15 mouse cellular contexts compared by ENCODE assay signal in the genomic region with DNA sequence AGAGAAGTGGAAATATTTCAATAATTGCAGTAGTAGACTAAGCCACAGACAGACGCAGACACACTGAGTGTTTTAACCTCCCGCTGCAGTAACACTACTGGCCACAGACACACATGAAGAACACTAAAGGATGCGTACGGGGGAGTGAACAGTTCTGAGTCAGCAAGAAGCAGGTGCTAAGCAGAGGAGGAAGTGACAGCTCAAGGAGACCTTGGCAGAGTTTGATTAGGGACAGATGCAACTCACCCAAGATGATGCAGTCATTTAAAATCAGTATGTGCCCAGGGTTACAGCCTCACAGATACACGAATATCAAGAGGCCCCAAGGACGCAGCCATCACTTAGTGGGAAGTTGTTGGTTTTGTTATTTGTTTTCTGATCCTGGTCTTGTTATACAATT. TPM values are rescaled to one million over a fixed set of nuclear protein-coding genes. Genes with fewer than 3 reads are reported as not detected.
A peak's percentile ranks its signal among the peaks of the same experiment; 100 is the strongest.
DNase-seq lines count a peak whose midpoint lies in the region; ATAC-seq and TF ChIP-seq lines count a peak whose summit lies in the region.
"Had no signal": no experiment of that assay in that cellular context is flagged by ENCODE, and none has a peak within 500 bp of the region (broad histone marks: within the 10 kb centered on the region; RNA-seq: fewer than 3 reads in every experiment).

No protein-coding gene starts in this region.

- WGBS in hindbrain, postnatal 0 days: 89% methylated on average over 6 of the region's 6 CpGs
- WGBS in hindbrain, embryonic 12.5 days: 87% methylated on average over 6 of the region's 6 CpGs

- H3K27me3 ChIP-seq in CH12.LX (replicated peaks): no peaks in the 10 kb centered on the region
- H3K27me3 ChIP-seq in hindbrain, postnatal 0 days (ENCODE audit: insufficient read depth, low read length): no peaks in the 10 kb centered on the region
- H3K27me3 ChIP-seq in hindbrain, embryonic 12.5 days: no peaks in the 10 kb centered on the region
- H3K27me3 ChIP-seq: heart, embryonic 15.5 days; limb, embryonic 12.5 days had no signal

- H3K4me1 ChIP-seq in CH12.LX (ENCODE audit: control insufficient read depth in 1 of 2, insufficient read depth in 2 of 2): peaks cover 7 to 29% of the 10 kb centered on the region in 2 experiments
- 0 out of 2 replicates have a peak, but pooled peaks cover 6% of the 10 kb centered on the region for H3K4me1 ChIP-seq in hindbrain, postnatal 0 days (ENCODE audit: insufficient read depth, low read length)
- 0 out of 2 replicates have a peak, but pooled peaks cover 2% of the 10 kb centered on the region for H3K4me1 ChIP-seq in hindbrain, embryonic 12.5 days
- H3K4me1 ChIP-seq: limb, embryonic 12.5 days had no signal

- no peak overlapping the region for H3K4me2 ChIP-seq in CH12.LX (ENCODE audit: insufficient read depth, low read depth, poor library complexity, severe bottlenecking)
- no peak overlapping the region for H3K4me2 ChIP-seq in hindbrain, postnatal 0 days (ENCODE audit: low read depth, low read length)
- H3K4me2 ChIP-seq in hindbrain, embryonic 12.5 days (replicated peaks): no peak overlapping the region
- H3K4me2 ChIP-seq: heart, embryonic 15.5 days; limb, embryonic 12.5 days had no signal

- DNase-seq in adrenal gland, postnatal 14 days: peak; percentile 36
- no peak for DNase-seq in adrenal gland, adult 2 months
- peak; percentile 78 for DNase-seq in CH12.LX (ENCODE audit: extremely low read depth)
- DNase-seq in hindbrain, postnatal 0 days (ENCODE audit: low spot score): no peak
- DNase-seq in natural killer cell, adult 2 months (ENCODE audit: low spot score in 2 of 2): no peak
- DNase-seq: gastrocnemius, postnatal 10 days; retina, postnatal 1 day had no signal

- no peaks in the 10 kb centered on the region for H3K36me3 ChIP-seq in CH12.LX (replicated peaks in 1 of 2; ENCODE audit: control insufficient read depth in 1 of 2, insufficient read depth in 1 of 2, low read length in 1 of 2)
- H3K36me3 ChIP-seq in hindbrain, postnatal 0 days (ENCODE audit: insufficient read depth, low read length): no peaks in the 10 kb centered on the region
- H3K36me3 ChIP-seq in hindbrain, embryonic 12.5 days: no peaks in the 10 kb centered on the region
- H3K36me3 ChIP-seq: heart, embryonic 15.5 days; limb, embryonic 12.5 days had no signal

- H3K79me2 ChIP-seq in CH12.LX (replicated peaks; ENCODE audit: control insufficient read depth, extremely low read depth, insufficient read depth, poor library complexity, severe bottlenecking): no peaks in the 10 kb centered on the region

- no peak overlapping the region for H3K4me3 ChIP-seq in CH12.LX (replicated peaks in 1 of 3; ENCODE audit: low read depth in 2 of 3, low read length in 2 of 3, poor library complexity in 1 of 3)
- no peak overlapping the region for H3K4me3 ChIP-seq in hindbrain, postnatal 0 days (ENCODE audit: low read length)
- H3K4me3 ChIP-seq in hindbrain, embryonic 12.5 days: no peak overlapping the region
- H3K4me3 ChIP-seq: heart, embryonic 15.5 days; layer of hippocampus, adult 2 months; limb, embryonic 12.5 days; megakaryocyte, embryonic 14.5 days; myocyte had no signal

- no peak for TF ChIP-seq POLR2A in CH12.LX (IDR thresholded peaks at IDR 0.05; ENCODE audit: low read depth, low read length)

- TF ChIP-seq RAD21 in CH12.LX (IDR thresholded peaks at IDR 0.05; ENCODE audit: low read depth, low read length): no peak

- no peak overlapping the region for H3K9ac ChIP-seq in CH12.LX (ENCODE audit: insufficient read depth, low read depth)
- no peak overlapping the region for H3K9ac ChIP-seq in hindbrain, postnatal 0 days (replicated peaks; ENCODE audit: low read length)
- H3K9ac ChIP-seq in hindbrain, embryonic 12.5 days: no peak overlapping the region
- H3K9ac ChIP-seq: heart, embryonic 15.5 days; limb, embryonic 12.5 days had no signal

- H3K27ac ChIP-seq in CH12.LX (ENCODE audit: insufficient read depth, low read depth): no peak overlapping the region
- H3K27ac ChIP-seq in hindbrain, postnatal 0 days: no peak overlapping the region
- H3K27ac ChIP-seq in hindbrain, embryonic 12.5 days: no peak overlapping the region
- H3K27ac ChIP-seq: heart, embryonic 15.5 days; layer of hippocampus, adult 2 months; limb, embryonic 12.5 days had no signal

- in situ Hi-C loops in CH12.LX (cut with MboI; ENCODE audit: low pct_ligation_motif_present, low pct_unique_long_range_greater_than_20kb, low sequenced_read_pairs): no loop called here

- dilution Hi-C loops in CH12.LX (cut with MboI; ENCODE audit: extremely low pct_ligation_motif_present, extremely low pct_unique_long_range_greater_than_20kb, low sequenced_read_pairs): no loop called here

- TF ChIP-seq CTCF in CH12.LX (conservative IDR thresholded peaks at IDR 0.05 in 1 of 2, IDR thresholded peaks at IDR 0.05 in 1 of 2; ENCODE audit: low read depth in 2 of 2, low read length in 2 of 2): 0 out of 4 replicates have a peak, but pooled peaks of 1 of the 2 experiments have one; percentile 4
- TF ChIP-seq CTCF in hindbrain, postnatal 0 days (IDR thresholded peaks at IDR 0.05; ENCODE audit: low read depth): no peak

- TF ChIP-seq EP300 in CH12.LX (IDR thresholded peaks at IDR 0.05; ENCODE audit: low read length): peak; percentile 69

- peak; percentile 79 for ATAC-seq in granulocyte monocyte progenitor cell, adult 5-6 weeks (replicated peaks; ENCODE audit: poor library complexity, severe bottlenecking)
- peak; percentile 82 for ATAC-seq in megakaryocyte, adult 5-6 weeks (ENCODE audit: poor library complexity, severe bottlenecking)
- no peak for ATAC-seq in hindbrain, postnatal 0 days
- no peak for ATAC-seq in hindbrain, embryonic 12.5 days (ENCODE audit: low FRiP score)

- H3K9me3 ChIP-seq in CH12.LX (replicated peaks; ENCODE audit: low read length): peaks cover 8% of the 10 kb centered on the region
- H3K9me3 ChIP-seq in hindbrain, postnatal 0 days (ENCODE audit: low read length): 0 out of 2 replicates have a peak, but pooled peaks cover under 1% of the 10 kb centered on the region
- peaks cover 6% of the 10 kb centered on the region; the same call in 1 of the 2 replicates for H3K9me3 ChIP-seq in hindbrain, embryonic 12.5 days (replicated peaks)
- H3K9me3 ChIP-seq: heart, embryonic 15.5 days; megakaryocyte, embryonic 14.5 days had no signal

TF ChIP-seq in CH12.LX, 34 proteins besides CTCF, POLR2A, EP300 and RAD21 (continues in another document):
- peak; percentile 91 for TF ChIP-seq MAFK (IDR thresholded peaks at IDR 0.05; ENCODE audit: insufficient replicate concordance, low read length)
- TF ChIP-seq TCF12 (IDR thresholded peaks at IDR 0.05; ENCODE audit: low read depth, low read length): peak; percentile 43; the same call in 1 of the 2 replicates
- no peak for TF ChIP-seq UBTF (IDR thresholded peaks at IDR 0.05; ENCODE audit: low read depth, low read length)
- TF ChIP-seq IRF4 (IDR thresholded peaks at IDR 0.05; ENCODE audit: low read depth, low read length): peak; percentile 52; the same call in 1 of the 2 replicates
- TF ChIP-seq CHD2 (IDR thresholded peaks at IDR 0.05; ENCODE audit: low read length): no peak
- peak; percentile 39; the same call in 1 of the 2 replicates for TF ChIP-seq JUND (conservative IDR thresholded peaks at IDR 0.05; ENCODE audit: low read depth, low read length)

RNA-seq across cellular contexts. Expression of a gene that starts 21.0 kb away (rescaled TPM):
- 334 and 370 TPM in 2 replicates for total RNA-seq in adrenal gland, postnatal 14 days (2021)
- 100 to 1,000 TPM; 327 to 470 TPM for total RNA-seq in adrenal gland, adult 2 months (2021)
- polyA plus RNA-seq in adrenal gland, adult 2 months (2012; rRNA removed): 210 and 254 TPM in 2 replicates
- total RNA-seq in CH12.LX (2012; rRNA removed): 118 and 129 TPM in 2 replicates
- total RNA-seq in CH12.LX (2014; rRNA removed): 156 and 182 TPM in 2 replicates
- polyA plus RNA-seq in CH12.LX (2012; ENCODE audit: insufficient read length, low read depth): 282 and 284 TPM in 2 replicates
- 197 and 224 TPM in 2 replicates for total RNA-seq in granulocyte monocyte progenitor cell, adult 5-6 weeks (2014; fragmentation: Nextera tagmentation)
- total RNA-seq in granulocyte monocyte progenitor cell, adult 5-6 weeks (2017): 290 and 339 TPM in 2 replicates
- 255 and 299 TPM in 2 replicates for total RNA-seq in megakaryocyte, adult 5-6 weeks (2015)
- total RNA-seq in megakaryocyte, adult 5-6 weeks (2017): 203 and 252 TPM in 2 replicates
- 197 and 343 TPM in 2 replicates for total RNA-seq in hindbrain, postnatal 0 days (2014; rRNA removed)
- polyA plus RNA-seq in hindbrain, postnatal 0 days (2015; fragmentation: Nextera tagmentation; extraction: Ambion mirVana): 576 and 621 TPM in 2 replicates
- 662 and 672 TPM in 2 replicates for polyA plus RNA-seq in hindbrain, embryonic 12.5 days (2016; fragmentation: Nextera tagmentation; extraction: Ambion mirVana)

RNA-seq across cellular contexts. Expression of a gene that starts 31.2 kb away (rescaled TPM):
- total RNA-seq in adrenal gland, postnatal 14 days (2021): 0.60 TPM in 1 of 2 replicates, not detected in the other
- total RNA-seq in adrenal gland, adult 2 months (2021): under 1 TPM in 1 of 2 experiments, not detected in 1; 0.23 TPM
- 0.10 and 1.2 TPM in 2 replicates for polyA plus RNA-seq in adrenal gland, adult 2 months (2012; rRNA removed)
- not detected in 2 replicates for total RNA-seq in CH12.LX (2012; rRNA removed)
- total RNA-seq in CH12.LX (2014; rRNA removed): not detected in 2 replicates
- not detected in 2 replicates for polyA plus RNA-seq in CH12.LX (2012; ENCODE audit: insufficient read length, low read depth)
- not detected in 2 replicates for total RNA-seq in granulocyte monocyte progenitor cell, adult 5-6 weeks (2014; fragmentation: Nextera tagmentation)
- not detected in 2 replicates for total RNA-seq in granulocyte monocyte progenitor cell, adult 5-6 weeks (2017)
- not detected in 2 replicates for total RNA-seq in megakaryocyte, adult 5-6 weeks (2015)
- not detected in 2 replicates for total RNA-seq in megakaryocyte, adult 5-6 weeks (2017)
- total RNA-seq in hindbrain, postnatal 0 days (2014; rRNA removed): 11.5 and 22.1 TPM in 2 replicates
- 11.8 TPM in 2 replicates for polyA plus RNA-seq in hindbrain, postnatal 0 days (2015; fragmentation: Nextera tagmentation; extraction: Ambion mirVana)
- 9.4 and 14.3 TPM in 2 replicates for polyA plus RNA-seq in hindbrain, embryonic 12.5 days (2016; fragmentation: Nextera tagmentation; extraction: Ambion mirVana)

RNA-seq across cellular contexts. Expression of a gene that starts 57.5 kb away (rescaled TPM):
- total RNA-seq in adrenal gland, postnatal 14 days (2021): 98.3 and 98.5 TPM in 2 replicates
- total RNA-seq in adrenal gland, adult 2 months (2021): 10 to 100 TPM; 83.2 to 95.9 TPM
- 33.5 and 35.8 TPM in 2 replicates for polyA plus RNA-seq in adrenal gland, adult 2 months (2012; rRNA removed)
- total RNA-seq in CH12.LX (2012; rRNA removed) (40.2 and 43.7 TPM in 2 replicates), CH12.LX (2014; rRNA removed) (51.2 and 58.7 TPM in 2 replicates)
- polyA plus RNA-seq in CH12.LX (2012; ENCODE audit: insufficient read length, low read depth): 34.3 and 40.7 TPM in 2 replicates
- total RNA-seq in granulocyte monocyte progenitor cell, adult 5-6 weeks (2014; fragmentation: Nextera tagmentation): 55.8 and 61.7 TPM in 2 replicates
- total RNA-seq in granulocyte monocyte progenitor cell, adult 5-6 weeks (2017): 61.3 and 71.8 TPM in 2 replicates
- 61.6 and 69.6 TPM in 2 replicates for total RNA-seq in megakaryocyte, adult 5-6 weeks (2015)
- 77.3 and 80.9 TPM in 2 replicates for total RNA-seq in megakaryocyte, adult 5-6 weeks (2017)
- total RNA-seq in hindbrain, postnatal 0 days (2014; rRNA removed): 116 and 128 TPM in 2 replicates
- 38.4 and 41.0 TPM in 2 replicates for polyA plus RNA-seq in hindbrain, postnatal 0 days (2015; fragmentation: Nextera tagmentation; extraction: Ambion mirVana)
- 80.7 and 82.0 TPM in 2 replicates for polyA plus RNA-seq in hindbrain, embryonic 12.5 days (2016; fragmentation: Nextera tagmentation; extraction: Ambion mirVana)

Comparison
In these comparisons a context has a peak if more than half of its experiments do, and no peak if none do; other contexts are left out.
1. DNase-seq: peak in adrenal gland, postnatal 14 days (single experiment) and CH12.LX (single experiment); none in adrenal gland, adult 2 months (single experiment), hindbrain, postnatal 0 days (single experiment) and natural killer cell, adult 2 months (0 of 2).
2. ATAC-seq: peak in granulocyte monocyte progenitor cell, adult 5-6 weeks (single experiment) and megakaryocyte, adult 5-6 weeks (single experiment); none in hindbrain, postnatal 0 days (single experiment) and hindbrain, embryonic 12.5 days (single experiment).